Mouse (Mus musculus): Measurements from ENCODE around the gene Mat2a. TPM values are rescaled to one million over a fixed set of nuclear protein-coding genes. Genes with fewer than 3 reads are reported as not detected.

Gene Mat2a
- total RNA-seq, 1 experiment = 407 TPM

- Histone ChIP-seq H3K9me3 (ENCODE audit: control insufficient read depth, insufficient read depth, low read depth, low read length) (no peaks in the 10 kb centered on the region), H3K27ac (ENCODE audit: insufficient read depth, low read depth, low read length, poor library complexity, severe bottlenecking) (peak overlapping the region; percentile 12; the same call in 1 of the 2 replicates), H3K36me3 (ENCODE audit: control insufficient read depth, insufficient read depth, low read length, poor library complexity, severe bottlenecking) (peaks cover 19% of the 10 kb centered on the region), H3K4me1 (ENCODE audit: control insufficient read depth in 2 of 2, insufficient read depth in 2 of 2, low read length in 2 of 2, poor library complexity in 1 of 2) (peaks cover 0 to 2% of the 10 kb centered on the region in 2 experiments; a peak in 1 of 4 replicates), H3K9ac (ENCODE audit: insufficient read depth, low read depth, low read length, poor library complexity, severe bottlenecking) (peak overlapping the region; percentile 99), H3K4me3 (ENCODE audit: insufficient read depth in 1 of 2, low read depth in 1 of 2, low read length in 2 of 2, poor library complexity in 1 of 2, severe bottlenecking in 1 of 2) (peak overlapping the region; percentile 86 to 97)
- in situ Hi-C loops (cut with MboI; ENCODE audit: low sequenced_read_pairs in 2 of 2, unreplicated experiment in 2 of 2) = no loop called here
- no peak for TF ChIP-seq CHD2 (IDR thresholded peaks at IDR 0.05; ENCODE audit: low read depth, low read length)
- TF ChIP-seq ZC3H11A (IDR thresholded peaks at IDR 0.05; ENCODE audit: borderline replicate concordance, low read depth, low read length) = no peak
- no peak; the same call in 1 of the 2 replicates for TF ChIP-seq HCFC1 (IDR thresholded peaks at IDR 0.05; ENCODE audit: borderline replicate concordance, insufficient read depth, low read length)
- TF ChIP-seq MAFK (IDR thresholded peaks at IDR 0.05; ENCODE audit: insufficient read depth, low read depth, low read length) = no peak
- TF ChIP-seq ZNF384 (IDR thresholded peaks at IDR 0.05; ENCODE audit: low read depth, low read length) = no peak
- DNase-seq (ENCODE audit: low read depth, low spot score) = no peak
Observed at GRCm38 (mm10) chr6:72438226-72438625, 1.1 kb downstream of the Mat2a start.

GRCm38 (mm10) chr6:72432153-72432552 is 7.2 kb downstream of the Mat2a start:
- Histone ChIP-seq H3K36me3 (ENCODE audit: control insufficient read depth, insufficient read depth, low read length, poor library complexity, severe bottlenecking) (peaks cover 14% of the 10 kb centered on the region), H3K27ac (ENCODE audit: insufficient read depth, low read depth, low read length, poor library complexity, severe bottlenecking) (no peak overlapping the region), H3K9ac (ENCODE audit: insufficient read depth, low read depth, low read length, poor library complexity, severe bottlenecking) (no peak overlapping the region), H3K9me3 (ENCODE audit: control insufficient read depth, insufficient read depth, low read depth, low read length) (no peaks in the 10 kb centered on the region), H3K4me1 (ENCODE audit: control insufficient read depth in 2 of 2, insufficient read depth in 2 of 2, low read length in 2 of 2, poor library complexity in 1 of 2) (no peaks in the 10 kb centered on the region), H3K4me3 (ENCODE audit: insufficient read depth in 1 of 2, low read depth in 1 of 2, low read length in 2 of 2, poor library complexity in 1 of 2, severe bottlenecking in 1 of 2) (no peak overlapping the region)
- in situ Hi-C loops (cut with MboI; ENCODE audit: low sequenced_read_pairs in 2 of 2, unreplicated experiment in 2 of 2) = no loop called here
- TF ChIP-seq ZNF384 (IDR thresholded peaks at IDR 0.05; ENCODE audit: low read depth, low read length) = no peak
- TF ChIP-seq ZC3H11A (IDR thresholded peaks at IDR 0.05; ENCODE audit: borderline replicate concordance, low read depth, low read length) = no peak
- no peak for TF ChIP-seq HCFC1 (IDR thresholded peaks at IDR 0.05; ENCODE audit: borderline replicate concordance, insufficient read depth, low read length)
- no peak for TF ChIP-seq MAFK (IDR thresholded peaks at IDR 0.05; ENCODE audit: insufficient read depth, low read depth, low read length)
- TF ChIP-seq CHD2 (IDR thresholded peaks at IDR 0.05; ENCODE audit: low read depth, low read length) = no peak; the same call in 1 of the 2 replicates
- no peak for DNase-seq (ENCODE audit: low read depth, low spot score)

GRCm38 (mm10) chr6:72430989-72431921 is 8.1 kb downstream of the Mat2a start:
- H3K27ac ChIP-seq (ENCODE audit: insufficient read depth, low read depth, low read length, poor library complexity, severe bottlenecking) = no peak overlapping the region

GRCm38 (mm10) chr6:72429061-72429842 is 10.1 kb downstream of the Mat2a start:
- Histone ChIP-seq H3K4me1 (ENCODE audit: control insufficient read depth in 2 of 2, insufficient read depth in 2 of 2, low read length in 2 of 2, poor library complexity in 1 of 2) (no peaks in the 10 kb centered on the region), H3K36me3 (ENCODE audit: control insufficient read depth, insufficient read depth, low read length, poor library complexity, severe bottlenecking) (peaks cover 7% of the 10 kb centered on the region), H3K27ac (ENCODE audit: insufficient read depth, low read depth, low read length, poor library complexity, severe bottlenecking) (no peak overlapping the region), H3K9me3 (ENCODE audit: control insufficient read depth, insufficient read depth, low read depth, low read length) (no peaks in the 10 kb centered on the region), H3K9ac (ENCODE audit: insufficient read depth, low read depth, low read length, poor library complexity, severe bottlenecking) (no peak overlapping the region), H3K4me3 (ENCODE audit: insufficient read depth in 1 of 2, low read depth in 1 of 2, low read length in 2 of 2, poor library complexity in 1 of 2, severe bottlenecking in 1 of 2) (no peak overlapping the region)
- in situ Hi-C loops (cut with MboI; ENCODE audit: low sequenced_read_pairs in 2 of 2, unreplicated experiment in 2 of 2) = loop anchor here (5.0 kb wide), 1 partner anchor 108 kb away; no protein-coding TSS in a partner anchor
- TF ChIP-seq HCFC1 (IDR thresholded peaks at IDR 0.05; ENCODE audit: borderline replicate concordance, insufficient read depth, low read length) = no peak
- no peak for TF ChIP-seq CHD2 (IDR thresholded peaks at IDR 0.05; ENCODE audit: low read depth, low read length)
- TF ChIP-seq ZNF384 (IDR thresholded peaks at IDR 0.05; ENCODE audit: low read depth, low read length) = no peak
- TF ChIP-seq ZC3H11A (IDR thresholded peaks at IDR 0.05; ENCODE audit: borderline replicate concordance, low read depth, low read length) = no peak
- TF ChIP-seq MAFK (IDR thresholded peaks at IDR 0.05; ENCODE audit: insufficient read depth, low read depth, low read length) = no peak
- no peak for DNase-seq (ENCODE audit: low read depth, low spot score)

More at GRCm38 (mm10) chr6:72430989-72431921, 8.1 kb downstream of the Mat2a start:
- Histone ChIP-seq H3K9ac (ENCODE audit: insufficient read depth, low read depth, low read length, poor library complexity, severe bottlenecking) (no peak overlapping the region), H3K4me3 (ENCODE audit: insufficient read depth in 1 of 2, low read depth in 1 of 2, low read length in 2 of 2, poor library complexity in 1 of 2, severe bottlenecking in 1 of 2) (no peak overlapping the region), H3K9me3 (ENCODE audit: control insufficient read depth, insufficient read depth, low read depth, low read length) (no peaks in the 10 kb centered on the region), H3K36me3 (ENCODE audit: control insufficient read depth, insufficient read depth, low read length, poor library complexity, severe bottlenecking) (peaks cover 7% of the 10 kb centered on the region), H3K4me1 (ENCODE audit: control insufficient read depth in 2 of 2, insufficient read depth in 2 of 2, low read length in 2 of 2, poor library complexity in 1 of 2) (no peaks in the 10 kb centered on the region)
- no peak for DNase-seq (ENCODE audit: low read depth, low spot score)
- in situ Hi-C loops (cut with MboI; ENCODE audit: low sequenced_read_pairs in 2 of 2, unreplicated experiment in 2 of 2) = no loop called here
- no peak for TF ChIP-seq ZC3H11A (IDR thresholded peaks at IDR 0.05; ENCODE audit: borderline replicate concordance, low read depth, low read length)
- peak; percentile 55 for TF ChIP-seq CHD2 (IDR thresholded peaks at IDR 0.05; ENCODE audit: low read depth, low read length)
- no peak for TF ChIP-seq MAFK (IDR thresholded peaks at IDR 0.05; ENCODE audit: insufficient read depth, low read depth, low read length)
